ENCODE assay signal across 8 mouse cellular contexts in genomic region chr2:174008350-174009218, GRCm38 (mm10).
DNase-seq lines count a peak whose midpoint lies in the region; ATAC-seq and TF ChIP-seq lines count a peak whose summit lies in the region.

No protein-coding gene starts in this region.

- H3K9ac ChIP-seq in lung, embryonic 16.5 days (ENCODE audit: low read length) = no peak overlapping the region
- H3K9ac ChIP-seq in forebrain, embryonic 15.5 days (replicated peaks) = no peak overlapping the region
- peak overlapping the region; percentile 32; the same call in 1 of the 2 replicates for H3K9ac ChIP-seq in limb, embryonic 12.5 days (replicated peaks)
- no peak overlapping the region for H3K9ac ChIP-seq in stomach, postnatal 0 days (ENCODE audit: low read length)
- no peak overlapping the region for H3K9ac ChIP-seq in liver, postnatal 0 days (replicated peaks)

- H3K27me3 ChIP-seq in lung, embryonic 16.5 days (ENCODE audit: control insufficient read depth, insufficient read depth, low read depth, low read length) = no peaks in the 10 kb centered on the region
- H3K27me3 ChIP-seq in forebrain, embryonic 15.5 days = no peaks in the 10 kb centered on the region
- no peaks in the 10 kb centered on the region for H3K27me3 ChIP-seq in limb, embryonic 12.5 days
- H3K27me3 ChIP-seq in stomach, postnatal 0 days (ENCODE audit: control insufficient read depth, insufficient read depth, low read length) = no peaks in the 10 kb centered on the region
- H3K27me3 ChIP-seq in liver, postnatal 0 days (ENCODE audit: insufficient read depth, low read length) = no peaks in the 10 kb centered on the region

- no peaks in the 10 kb centered on the region for H3K36me3 ChIP-seq in lung, embryonic 16.5 days (ENCODE audit: control insufficient read depth, insufficient read depth, low read length)
- H3K36me3 ChIP-seq in forebrain, embryonic 15.5 days = no peaks in the 10 kb centered on the region
- no peaks in the 10 kb centered on the region for H3K36me3 ChIP-seq in limb, embryonic 12.5 days
- H3K36me3 ChIP-seq in stomach, postnatal 0 days (ENCODE audit: control insufficient read depth, insufficient read depth, low read length) = no peaks in the 10 kb centered on the region
- no peaks in the 10 kb centered on the region for H3K36me3 ChIP-seq in liver, postnatal 0 days (replicated peaks; ENCODE audit: insufficient read depth, low read length)

- H3K4me3 ChIP-seq in lung, embryonic 16.5 days (ENCODE audit: low read length) = no peak overlapping the region
- no peak overlapping the region for H3K4me3 ChIP-seq in forebrain, embryonic 15.5 days
- H3K4me3 ChIP-seq in limb, embryonic 12.5 days (replicated peaks) = no peak overlapping the region
- H3K4me3 ChIP-seq in stomach, postnatal 0 days (ENCODE audit: low read depth, low read length) = no peak overlapping the region
- H3K4me3 ChIP-seq in liver, postnatal 0 days (ENCODE audit: low read depth, low read length) = no peak overlapping the region

- peak; percentile 57; the same call in 1 of the 2 replicates for ATAC-seq in lung, embryonic 16.5 days (ENCODE audit: low read depth)
- ATAC-seq in forebrain, embryonic 15.5 days (replicated peaks) = peak; percentile 70
- ATAC-seq in limb, embryonic 12.5 days (ENCODE audit: insufficient number of reproducible peaks, insufficient read depth, low FRiP score, low TSS enrichment, low read depth) = no peak
- ATAC-seq in stomach, postnatal 0 days (ENCODE audit: low FRiP score, low TSS enrichment) = peak; percentile 76
- ATAC-seq in liver, postnatal 0 days = no peak
- ATAC-seq in erythroblast, adult 5-6 weeks (replicated peaks; ENCODE audit: low FRiP score, poor library complexity, severe bottlenecking) = no peak

- H3K27ac ChIP-seq in lung, embryonic 16.5 days (ENCODE audit: low read length) = 0 out of 2 replicates have a peak overlapping the region, but pooled peaks have one; percentile 26
- H3K27ac ChIP-seq in forebrain, embryonic 15.5 days (replicated peaks) = 0 out of 2 replicates have a peak overlapping the region, but pooled peaks have one; percentile 16
- H3K27ac ChIP-seq in limb, embryonic 12.5 days = peak overlapping the region; percentile 71; the same call in 1 of the 2 replicates
- peak overlapping the region; percentile 90 for H3K27ac ChIP-seq in stomach, postnatal 0 days (replicated peaks)
- H3K27ac ChIP-seq in liver, postnatal 0 days (ENCODE audit: low read depth) = no peak overlapping the region

- peaks cover 7% of the 10 kb centered on the region; the same call in 1 of the 2 replicates for H3K9me3 ChIP-seq in lung, embryonic 16.5 days (ENCODE audit: control insufficient read depth, low read length)
- no peaks in the 10 kb centered on the region for H3K9me3 ChIP-seq in forebrain, embryonic 15.5 days
- H3K9me3 ChIP-seq in limb, embryonic 12.5 days = no peaks in the 10 kb centered on the region; the same call in 1 of the 2 replicates
- H3K9me3 ChIP-seq in stomach, postnatal 0 days (ENCODE audit: control insufficient read depth, low read length) = no peaks in the 10 kb centered on the region; the same call in 1 of the 2 replicates
- no peaks in the 10 kb centered on the region for H3K9me3 ChIP-seq in liver, postnatal 0 days (ENCODE audit: low read length)

- 39% methylated on average over 19 of the region's 19 CpGs for WGBS in lung, embryonic 16.5 days
- 28% methylated on average over 19 of the region's 19 CpGs for WGBS in forebrain, embryonic 15.5 days
- 36% methylated on average over 19 of the region's 19 CpGs for WGBS in limb, embryonic 12.5 days
- 29% methylated on average over 19 of the region's 19 CpGs for WGBS in stomach, postnatal 0 days
- 67% methylated on average over 19 of the region's 19 CpGs for WGBS in liver, postnatal 0 days (ENCODE audit: insufficient replicate concordance)

- DNase-seq in lung, postnatal 14 days = no peak
- DNase-seq in stomach, postnatal 0 days (ENCODE audit: low spot score) = peak; percentile 52
- DNase-seq in liver, postnatal 0 days = no peak
- DNase-seq in adrenal gland, adult 18-20 months (ENCODE audit: low spot score in 2 of 2) = no peak

- 0 out of 2 replicates have a peak, but pooled peaks have one; percentile 3 for TF ChIP-seq CTCF in stomach, postnatal 0 days (IDR thresholded peaks at IDR 0.05; ENCODE audit: low read depth)
- TF ChIP-seq CTCF in liver, postnatal 0 days (IDR thresholded peaks at IDR 0.05; ENCODE audit: low read depth) = no peak

- H3K4me2 ChIP-seq in lung, embryonic 16.5 days (ENCODE audit: low read depth, low read length) = no peak overlapping the region
- no peak overlapping the region; the same call in 1 of the 2 replicates for H3K4me2 ChIP-seq in forebrain, embryonic 15.5 days (replicated peaks)
- H3K4me2 ChIP-seq in limb, embryonic 12.5 days = peak overlapping the region; percentile 21
- H3K4me2 ChIP-seq in stomach, postnatal 0 days (replicated peaks; ENCODE audit: low read depth) = no peak overlapping the region
- no peak overlapping the region for H3K4me2 ChIP-seq in liver, postnatal 0 days (ENCODE audit: low read depth, low read length)

- peak; percentile 94 for TF ChIP-seq EP300 in stomach, postnatal 0 days (optimal IDR thresholded peaks at IDR 0.05)
- no peak for TF ChIP-seq EP300 in liver, postnatal 0 days (IDR thresholded peaks at IDR 0.05; ENCODE audit: low read depth)

- no peaks in the 10 kb centered on the region for H3K4me1 ChIP-seq in lung, embryonic 16.5 days (replicated peaks; ENCODE audit: control insufficient read depth, insufficient read depth, low read length)
- peaks cover 9% of the 10 kb centered on the region for H3K4me1 ChIP-seq in forebrain, embryonic 15.5 days
- H3K4me1 ChIP-seq in limb, embryonic 12.5 days (replicated peaks) = peaks cover 21% of the 10 kb centered on the region
- peaks cover 5% of the 10 kb centered on the region; the same call in 1 of the 2 replicates for H3K4me1 ChIP-seq in stomach, postnatal 0 days (replicated peaks; ENCODE audit: control insufficient read depth, insufficient read depth)
- H3K4me1 ChIP-seq in liver, postnatal 0 days (ENCODE audit: insufficient read depth) = no peaks in the 10 kb centered on the region

Comparison
In these comparisons a context has a peak if more than half of its experiments do, and no peak if none do; other contexts are left out.
1. ATAC-seq: peak in lung, embryonic 16.5 days (single experiment), forebrain, embryonic 15.5 days (single experiment) and stomach, postnatal 0 days (single experiment); none in limb, embryonic 12.5 days (single experiment), liver, postnatal 0 days (single experiment) and erythroblast, adult 5-6 weeks (single experiment).